Mouse (Mus musculus): ENCODE measurements around the gene Rassf7.

GRCm38 (mm10) chr7:141226535-141226934 is 10.9 kb downstream of the Rassf7 start:
- TF ChIP-seq CTCF (IDR thresholded peaks at IDR 0.05 in 2 of 3, conservative IDR thresholded peaks at IDR 0.05 in 1 of 3; ENCODE audit: control insufficient read depth in 1 of 3, insufficient read depth in 1 of 3, low read depth in 2 of 3, low read length in 3 of 3, poor library complexity in 1 of 3, severe bottlenecking in 1 of 3) (peak in 2 of 3 experiments; percentile 24 to 39; a peak in 2 of 6 replicates), HCFC1 (IDR thresholded peaks at IDR 0.05; ENCODE audit: low read depth, low read length) (no peak), RCOR1 (IDR thresholded peaks at IDR 0.05; ENCODE audit: low read depth, low read length) (no peak), SIN3A (IDR thresholded peaks at IDR 0.05; ENCODE audit: low read length) (no peak), EP300 (IDR thresholded peaks at IDR 0.05; ENCODE audit: low read depth in 1 of 2, low read length in 2 of 2) (no peak)
